Mouse (Mus musculus): Measurements from ENCODE around the gene Stx4a.
"Not testable (repeated sequence)": the region's sequence is repeated elsewhere in the genome, so short reads cannot be mapped to it uniquely, and the experiment has no call there.

The Stx4a gene

GRCm38 (mm10) chr7:127824176-127824871, at the start of gene Stx4a, which contains the start of gene Stx1b:
TSS of gene Stx4a (plus strand) at chr7:127824294.
TSS of gene Stx1b (minus strand) at chr7:127824549.
- DNase-seq = peak; percentile 75

GRCm38 (mm10) chr7:127775837-127776236, 48.3 kb upstream of the Stx4a start:
- DNase-seq = not testable (repeated sequence)

GRCm38 (mm10) chr7:127776426-127776825, 47.7 kb upstream of the Stx4a start, which contains the start of gene Setd1a:
TSS of gene Setd1a (plus strand) at chr7:127776670.
- peak; percentile 91 for DNase-seq

GRCm38 (mm10) chr7:127776878-127777473, 47.1 kb upstream of the Stx4a start:
- peak; percentile 98 for DNase-seq

GRCm38 (mm10) chr7:127777474-127778266, 46.4 kb upstream of the Stx4a start:
- DNase-seq = peak; percentile 60

GRCm38 (mm10) chr7:127778350-127778749, 45.7 kb upstream of the Stx4a start:
- peak; percentile 43 for DNase-seq

GRCm38 (mm10) chr7:127785308-127785707, 38.8 kb upstream of the Stx4a start, which contains the start of gene Gm49388:
TSS of gene Gm49388 (plus strand) at chr7:127785608.
- DNase-seq = no peak

- no peak for DNase-seq
Observed at GRCm38 (mm10) chr7:127797076-127797845, 26.8 kb upstream of the Stx4a start.

GRCm38 (mm10) chr7:127798591-127798990, 25.5 kb upstream of the Stx4a start:
- DNase-seq = peak; percentile 94

- no peak for DNase-seq
Observed at GRCm38 (mm10) chr7:127799211-127799610, 24.9 kb upstream of the Stx4a start.

GRCm38 (mm10) chr7:127799738-127800137, 24.4 kb upstream of the Stx4a start:
- DNase-seq = no peak

- DNase-seq = peak; percentile 88
Observed at GRCm38 (mm10) chr7:127800435-127801009, 23.6 kb upstream of the Stx4a start, which contains the start of gene Hsd3b7. TSS of gene Hsd3b7 (plus strand) at chr7:127800604.

- DNase-seq = peak; percentile 65
Observed at GRCm38 (mm10) chr7:127801010-127801621, 23.0 kb upstream of the Stx4a start.

GRCm38 (mm10) chr7:127802313-127802712, 21.8 kb upstream of the Stx4a start:
- DNase-seq = peak; percentile 83

GRCm38 (mm10) chr7:127808821-127809220, 15.3 kb upstream of the Stx4a start:
- DNase-seq = no peak

- no peak for DNase-seq
Observed at GRCm38 (mm10) chr7:127809846-127810245, 14.2 kb upstream of the Stx4a start.

- peak; percentile 28 for DNase-seq
Observed at GRCm38 (mm10) chr7:127810650-127811049, 13.4 kb upstream of the Stx4a start.

GRCm38 (mm10) chr7:127811240-127811639, 12.9 kb upstream of the Stx4a start:
- no peak for DNase-seq

- peak; percentile 43 for DNase-seq
Observed at GRCm38 (mm10) chr7:127812292-127812691, 11.8 kb upstream of the Stx4a start.

GRCm38 (mm10) chr7:127813821-127814220, 10.3 kb upstream of the Stx4a start:
- no peak for DNase-seq

GRCm38 (mm10) chr7:127814241-127814921, 9.7 kb upstream of the Stx4a start:
- peak; percentile 96 for DNase-seq

Measured in cerebellum, adult 8-10 months (tissue).